Mouse (Mus musculus) C2C12 (cell line): ENCODE results near the gene Tnks1bp1. TPM values are rescaled to one million over a fixed set of nuclear protein-coding genes. Genes with fewer than 3 reads are reported as not detected.

Experiments
- H3K27me3 ChIP-seq: one replicate; pipeline ENCODE4 v1.6.1; 2011; ENCODE audit not compliant: control insufficient read depth, insufficient read depth, insufficient read length
- H3K36me3 ChIP-seq: one replicate; pipeline ENCODE4 v1.6.1; 2011; ENCODE audit not compliant: control insufficient read depth, insufficient read depth
- H3K4me3 ChIP-seq: one replicate; pipeline ENCODE4 v1.5.1; 2011; ENCODE audit warnings: mild to moderate bottlenecking, control low read depth; ENCODE audit not compliant: poor library complexity, insufficient read depth, severe bottlenecking
- H3K79me2 ChIP-seq: one replicate; pipeline ENCODE4 v1.6.1; 2011; ENCODE audit not compliant: control insufficient read depth, insufficient read depth
- H3K79me3 ChIP-seq: one replicate; pipeline ENCODE4 v1.6.1; 2011; ENCODE audit warnings: low read depth, control low read depth
- H3ac ChIP-seq: one replicate; pipeline ENCODE3; 2011; ENCODE audit warnings: low read depth; ENCODE audit not compliant: control insufficient read depth, insufficient read length
- CEBPB ChIP-seq: IDR thresholded peaks from one replicate; pipeline ENCODE4 v1.6.1; 2011; ENCODE audit warnings: low read depth, mild to moderate bottlenecking, control low read depth, moderate library complexity
- CTCF ChIP-seq: IDR thresholded peaks from one replicate; pipeline ENCODE4 v1.5.1; 2011; ENCODE audit not compliant: control insufficient read depth, insufficient read depth, insufficient read length
- FOSL1 ChIP-seq: IDR thresholded peaks from one replicate; pipeline ENCODE4 v1.8.0; 2011; ENCODE audit warnings: mild to moderate bottlenecking, low read length; ENCODE audit not compliant: poor library complexity, insufficient read depth, severe bottlenecking
- MAX ChIP-seq: IDR thresholded peaks from one replicate; pipeline ENCODE4 v1.6.1; 2011; ENCODE audit warnings: mild to moderate bottlenecking, control low read depth
- MYOD1 ChIP-seq: IDR thresholded peaks from one replicate; pipeline ENCODE4 v1.6.1; 2011; ENCODE audit warnings: low read depth; ENCODE audit not compliant: control insufficient read depth, insufficient read length
- MYOG ChIP-seq: IDR thresholded peaks from one replicate; pipeline ENCODE4 v1.6.1; 2011; ENCODE audit not compliant: control insufficient read depth, insufficient read length; ENCODE audit errors: extremely low read depth
- USF1 ChIP-seq: IDR thresholded peaks from one replicate; pipeline ENCODE4 v1.6.1; 2011; ENCODE audit warnings: low read depth, mild to moderate bottlenecking, control low read depth, moderate library complexity
- polyA plus RNA-seq: library from polyadenylated mRNA; unstranded; fragments of >200 nt; fragmentation: generic; extraction: Trizol; gene quantifications from one replicate; pipeline ENCODE4 v1.2.1, GENCODE M21; 2012; ENCODE audit warnings: missing spikeins

The Tnks1bp1 gene
- polyA plus RNA-seq, 1 experiment: 58.6 TPM

DNA sequence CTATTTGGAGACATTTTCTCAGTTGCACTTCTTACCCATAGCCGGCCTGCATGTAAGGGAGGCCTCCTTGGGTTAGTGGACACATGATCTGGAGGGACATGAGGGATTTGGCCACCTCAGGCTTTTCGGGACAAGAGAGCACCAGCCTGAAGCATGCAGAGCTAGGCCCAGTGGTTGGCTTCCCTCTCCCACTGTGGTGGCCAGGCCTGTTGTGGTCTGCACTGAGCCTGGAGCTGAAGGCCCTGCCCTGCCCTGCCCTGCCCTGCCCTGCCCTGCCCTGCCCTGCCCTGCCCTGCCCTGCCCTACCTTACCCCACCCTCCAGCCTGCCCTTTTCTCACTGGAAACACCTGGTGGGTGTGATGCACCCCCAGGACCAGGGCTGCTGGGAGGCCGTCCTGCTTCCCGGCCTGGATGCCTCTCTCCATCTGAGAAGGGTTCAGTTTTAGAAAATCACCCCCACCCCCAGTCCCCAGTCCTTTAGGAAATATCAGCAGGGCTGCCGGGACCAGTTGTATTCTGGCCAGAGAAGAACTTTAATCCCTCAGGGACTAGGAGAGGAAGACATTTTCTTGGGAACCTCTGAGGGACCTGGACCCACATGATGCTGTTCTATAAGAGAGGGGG is 5.5 kb downstream of the Tnks1bp1 start:
- peaks cover 39% of the 10 kb centered on the region for H3K79me3 ChIP-seq
- peaks cover 65% of the 10 kb centered on the region for H3K79me2 ChIP-seq
- H3K27me3 ChIP-seq: no peaks in the 10 kb centered on the region
- no peak overlapping the region for H3K4me3 ChIP-seq
- no peak for TF ChIP-seq MYOG
- no peak for TF ChIP-seq USF1
- TF ChIP-seq MAX: no peak
- TF ChIP-seq MYOD1: no peak
- TF ChIP-seq CEBPB: no peak
- no peak for TF ChIP-seq CTCF
- no peak for TF ChIP-seq FOSL1
- peaks cover 58% of the 10 kb centered on the region for H3K36me3 ChIP-seq
- no peak overlapping the region for H3ac ChIP-seq

DNA sequence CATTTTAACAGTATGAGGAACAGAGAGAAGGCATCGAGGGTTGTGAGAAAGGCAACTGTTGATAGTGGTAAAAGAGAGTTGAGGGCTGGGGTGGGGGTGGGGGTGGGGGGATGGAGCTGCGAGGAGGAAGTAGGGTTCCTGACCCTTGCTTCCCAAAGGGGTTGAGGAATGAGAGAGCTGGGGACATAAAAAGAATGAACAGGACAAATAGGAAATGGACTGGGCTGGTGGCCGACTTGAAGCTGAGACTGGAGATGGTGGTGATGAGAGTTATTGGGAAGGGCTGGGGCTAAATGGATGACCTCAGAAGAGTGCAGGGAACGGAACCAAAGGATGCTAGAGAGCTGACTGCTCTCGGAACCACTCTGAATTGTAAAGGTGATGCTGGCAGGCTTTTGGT is 8.9 kb downstream of the Tnks1bp1 start:
- H3K36me3 ChIP-seq: peaks cover 81% of the 10 kb centered on the region
- H3ac ChIP-seq: no peak overlapping the region
- no peak overlapping the region for H3K4me3 ChIP-seq
- TF ChIP-seq MAX (no peak), MYOD1 (no peak), FOSL1 (no peak), USF1 (no peak), MYOG (no peak), CEBPB (no peak), CTCF (no peak)
- peaks cover 58% of the 10 kb centered on the region for H3K79me2 ChIP-seq
- H3K27me3 ChIP-seq: no peaks in the 10 kb centered on the region
- peaks cover 32% of the 10 kb centered on the region for H3K79me3 ChIP-seq

DNA sequence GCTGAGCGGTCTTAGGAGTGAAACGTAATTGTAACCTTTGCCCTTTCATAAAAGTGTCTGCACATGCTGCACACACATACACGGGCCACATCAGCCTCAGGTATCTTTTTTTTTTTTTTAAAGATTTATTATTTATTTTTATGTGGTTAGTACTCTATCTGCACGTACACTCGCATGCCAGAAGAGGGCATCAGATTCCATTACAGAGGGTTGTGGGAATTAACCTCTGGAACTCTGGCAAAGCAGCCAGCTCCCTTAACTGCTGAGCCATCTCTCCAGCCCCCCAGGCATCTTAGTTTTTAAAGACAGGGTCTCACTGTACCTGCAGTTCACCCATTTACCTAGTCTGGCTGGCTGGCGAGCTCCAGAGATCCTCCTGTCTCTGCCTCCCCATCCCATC is 11.9 kb downstream of the Tnks1bp1 start:
- Histone ChIP-seq H3K36me3 (peaks cover 84% of the 10 kb centered on the region), H3ac (no peak overlapping the region)

DNA sequence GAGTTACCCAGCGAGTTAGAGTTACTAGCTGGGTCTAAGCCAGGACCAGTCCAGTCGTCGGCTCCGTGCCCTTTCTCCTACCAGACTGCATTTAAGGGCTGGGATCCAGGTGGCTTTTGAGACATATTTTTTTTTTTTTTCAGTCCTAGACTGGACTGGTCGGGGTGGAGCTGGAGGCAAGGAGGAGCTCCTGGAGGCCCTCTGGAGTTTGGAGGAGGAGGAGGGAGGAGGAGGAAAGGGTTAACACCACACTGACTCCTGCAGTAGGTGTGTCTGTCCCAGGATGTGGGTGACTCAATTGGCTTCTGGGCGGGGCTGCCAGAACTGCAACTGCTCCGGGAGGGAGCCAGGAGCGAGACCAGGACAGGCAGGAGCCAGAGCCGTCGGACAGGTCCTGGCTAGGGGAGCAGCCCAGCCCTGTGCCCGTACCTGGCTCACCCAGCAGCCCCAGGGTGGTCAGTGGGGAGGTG is 12.8 kb downstream of the Tnks1bp1 start:
- peak overlapping the region; percentile 63 for H3ac ChIP-seq
- H3K27me3 ChIP-seq: no peaks in the 10 kb centered on the region
- TF ChIP-seq USF1 (no peak), MYOD1 (peak; percentile 8)
- peaks cover 33% of the 10 kb centered on the region for H3K79me3 ChIP-seq
- H3K36me3 ChIP-seq: peaks cover 82% of the 10 kb centered on the region
- peak overlapping the region; percentile 42 for H3K4me3 ChIP-seq
- H3K79me2 ChIP-seq: peaks cover 61% of the 10 kb centered on the region

More for the DNA sequence above, 11.9 kb downstream of the Tnks1bp1 start:
- Histone ChIP-seq H3K79me2 (peaks cover 61% of the 10 kb centered on the region), H3K4me3 (no peak overlapping the region), H3K27me3 (no peaks in the 10 kb centered on the region), H3K79me3 (peaks cover 33% of the 10 kb centered on the region)
- no peak for TF ChIP-seq FOSL1
- no peak for TF ChIP-seq USF1
- no peak for TF ChIP-seq MYOG
- no peak for TF ChIP-seq MAX
- TF ChIP-seq CEBPB: no peak
- no peak for TF ChIP-seq MYOD1
- no peak for TF ChIP-seq CTCF

DNA sequence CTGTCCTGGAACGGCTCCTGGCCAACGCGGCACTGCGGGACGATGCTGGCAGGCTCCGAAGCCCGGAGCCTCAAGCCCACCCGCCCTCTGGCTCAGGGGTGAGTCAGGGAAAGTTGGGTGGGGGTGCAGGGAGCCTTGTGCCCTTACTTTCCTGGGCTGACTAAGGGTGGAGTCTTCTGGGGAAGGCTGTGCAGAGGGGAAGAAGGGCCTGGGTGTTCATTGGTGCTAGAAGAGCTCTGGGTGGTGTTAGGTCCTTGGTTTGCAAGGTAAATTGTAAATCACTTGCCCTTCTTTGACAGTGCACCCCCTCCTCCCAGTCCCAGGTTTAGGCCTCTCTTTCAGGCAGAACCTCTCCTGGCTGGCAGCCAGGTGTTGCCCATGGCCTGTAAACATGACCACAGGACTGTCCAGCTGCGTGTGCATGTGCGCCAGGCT is 13.3 kb downstream of the Tnks1bp1 start:
- Histone ChIP-seq H3K27me3 (no peaks in the 10 kb centered on the region), H3K79me2 (peaks cover 63% of the 10 kb centered on the region), H3ac (peak overlapping the region; percentile 63), H3K36me3 (peaks cover 82% of the 10 kb centered on the region), H3K79me3 (peaks cover 29% of the 10 kb centered on the region), H3K4me3 (peak overlapping the region; percentile 42)
- TF ChIP-seq CEBPB: peak; percentile 86
- TF ChIP-seq CTCF: no peak
- TF ChIP-seq MAX: peak; percentile 29
- no peak for TF ChIP-seq MYOD1
- no peak for TF ChIP-seq FOSL1
- TF ChIP-seq USF1: no peak
- TF ChIP-seq MYOG: no peak
